Mouse (Mus musculus) embryonic fibroblast, embryonic 13.5 days (primary cell): ENCODE data around the gene Hnf1a. TPM values are rescaled to one million over a fixed set of nuclear protein-coding genes. Genes with fewer than 3 reads are reported as not detected.
"Not testable (repeated sequence)": the region's sequence is repeated elsewhere in the genome, so short reads cannot be mapped to it uniquely, and the experiment has no call there.

Source experiments
- H3K27ac ChIP-seq: 2 replicates; pipeline ENCODE4 v1.5.1; 2012; ENCODE audit warnings: low read length, control low read depth, inconsistent platforms; ENCODE audit not compliant: insufficient read depth
- H3K4me1 ChIP-seq: 2 replicates; pipeline ENCODE4 v1.6.1; 2011; ENCODE audit warnings: low read length; ENCODE audit not compliant: control insufficient read depth, insufficient read depth
- H3K4me3 ChIP-seq: 2 replicates; pipeline ENCODE4 v1.5.1; 2011; ENCODE audit warnings: mild to moderate bottlenecking, control low read depth, low read length; ENCODE audit not compliant: insufficient read depth
- CTCF ChIP-seq: IDR thresholded peaks from 2 replicates; pipeline ENCODE4 v1.5.1; 2011; ENCODE audit warnings: mild to moderate bottlenecking, control low read depth, low read length, moderate library complexity, borderline replicate concordance; ENCODE audit not compliant: insufficient read depth
- POLR2A ChIP-seq: IDR thresholded peaks from 2 replicates; pipeline ENCODE4 v1.6.1; 2011; ENCODE audit warnings: low read depth, mild to moderate bottlenecking, control low read depth, low read length, moderate library complexity
- polyA plus RNA-seq: library from polyadenylated mRNA; stranded (reverse); fragments of >200 nt; gene quantifications from 2 replicates; pipeline ENCODE4 v1.2.4, GENCODE M21; 2011; ENCODE audit warnings: low read depth; ENCODE audit not compliant: missing spikeins, insufficient read length

The Hnf1a gene
- polyA plus RNA-seq, 1 experiment, result not detected

- H3K4me1 ChIP-seq, result no peaks in the 10 kb centered on the region
- H3K27ac ChIP-seq, result no peak overlapping the region
- H3K4me3 ChIP-seq, result no peak overlapping the region
- TF ChIP-seq POLR2A (no peak), CTCF (no peak)
These were observed 39.3 kb downstream of the Hnf1a start for GRCm38 (mm10) chr5:114931626-114932025.

GRCm38 (mm10) chr5:114926753-114927152 is 44.1 kb downstream of the Hnf1a start:
- Histone ChIP-seq H3K4me1 (no peaks in the 10 kb centered on the region), H3K27ac (no peak overlapping the region), H3K4me3 (no peak overlapping the region)
- TF ChIP-seq CTCF, result no peak
- TF ChIP-seq POLR2A, result no peak

GRCm38 (mm10) chr5:114926153-114926684 is 44.7 kb downstream of the Hnf1a start:
- Histone ChIP-seq H3K4me3 (no peak overlapping the region), H3K27ac (no peak overlapping the region), H3K4me1 (no peaks in the 10 kb centered on the region)
- TF ChIP-seq CTCF, result no peak

- Histone ChIP-seq H3K4me3 (peak within 1 kb of the TSS; percentile 26), H3K4me1 (no peaks in the 10 kb centered on the region), H3K27ac (no peak within 1 kb of the TSS)
- TF ChIP-seq POLR2A, result no peak
- no peak for TF ChIP-seq CTCF
These were observed 47.9 kb downstream of the Hnf1a start, which contains the start of gene Oasl1 for GRCm38 (mm10) chr5:114922998-114923473. TSS of gene Oasl1 (plus strand) at chr5:114923240.

- Histone ChIP-seq H3K27ac (no peak overlapping the region), H3K4me1 (no peaks in the 10 kb centered on the region), H3K4me3 (no peak overlapping the region)
- TF ChIP-seq POLR2A, result no peak
- TF ChIP-seq CTCF, result no peak
These were observed 48.5 kb downstream of the Hnf1a start for GRCm38 (mm10) chr5:114922366-114922731.

GRCm38 (mm10) chr5:114921551-114922365 is 49.1 kb downstream of the Hnf1a start:
- no peaks in the 10 kb centered on the region for H3K4me1 ChIP-seq
- H3K4me3 ChIP-seq, result no peak overlapping the region
- TF ChIP-seq POLR2A (no peak), CTCF (no peak)
- H3K27ac ChIP-seq, result no peak overlapping the region

GRCm38 (mm10) chr5:114917357-114917756 is 53.5 kb downstream of the Hnf1a start:
- not testable (repeated sequence) for H3K27ac ChIP-seq, H3K4me3 ChIP-seq, H3K4me1 ChIP-seq

GRCm38 (mm10) chr5:114916777-114917176 is 54.1 kb downstream of the Hnf1a start:
- TF ChIP-seq POLR2A (no peak), CTCF (no peak)
- Histone ChIP-seq H3K4me3 (no peak overlapping the region), H3K4me1 (peaks cover 1% of the 10 kb centered on the region; the same call in 1 of the 2 replicates), H3K27ac (no peak overlapping the region)

GRCm38 (mm10) chr5:114915854-114916253 is 55.0 kb downstream of the Hnf1a start:
- TF ChIP-seq POLR2A, result no peak
- no peak for TF ChIP-seq CTCF
- no peak overlapping the region for H3K4me3 ChIP-seq

GRCm38 (mm10) chr5:114914855-114915254 is 56.0 kb downstream of the Hnf1a start:
- Histone ChIP-seq H3K4me3 (no peak overlapping the region), H3K27ac (no peak overlapping the region), H3K4me1 (peaks cover 3% of the 10 kb centered on the region; the same call in 1 of the 2 replicates)
- TF ChIP-seq POLR2A (no peak), CTCF (no peak)

More at GRCm38 (mm10) chr5:114915854-114916253, 55.0 kb downstream of the Hnf1a start:
- H3K4me1 ChIP-seq, result peaks cover 3% of the 10 kb centered on the region; the same call in 1 of the 2 replicates
- no peak overlapping the region for H3K27ac ChIP-seq
